Mouse (Mus musculus) bone marrow macrophage, adult 2 months (primary cell): ENCODE measurements at regions not wholly inside any gene's neighbourhood (a gene's known extent, or its start where the extent isn't known, plus 50 kb on each side); places are given as distances from the start of the nearest gene placed in this dataset.

ENCODE experiments used
- H3K27ac ChIP-seq: 2 replicates; pipeline ENCODE4 v1.5.1; 2012; ENCODE audit warnings: low read depth, low read length; ENCODE audit not compliant: insufficient read depth
- H3K4me1 ChIP-seq: 2 replicates; pipeline ENCODE4 v1.6.1; 2012; ENCODE audit warnings: low read length; ENCODE audit not compliant: control insufficient read depth, insufficient read depth
- H3K4me3 ChIP-seq: 2 replicates; pipeline ENCODE4 v1.5.1; 2012; ENCODE audit warnings: mild to moderate bottlenecking, low read length, moderate library complexity; ENCODE audit not compliant: insufficient read depth
- CTCF ChIP-seq: IDR thresholded peaks from 2 replicates; pipeline ENCODE4 v1.5.1; 2012; ENCODE audit warnings: low read depth, mild to moderate bottlenecking, low read length, moderate library complexity
- POLR2A ChIP-seq: IDR thresholded peaks from 2 replicates; pipeline ENCODE4 v1.6.1; 2012; ENCODE audit warnings: mild to moderate bottlenecking, low read depth, low read length, borderline replicate concordance

DNA sequence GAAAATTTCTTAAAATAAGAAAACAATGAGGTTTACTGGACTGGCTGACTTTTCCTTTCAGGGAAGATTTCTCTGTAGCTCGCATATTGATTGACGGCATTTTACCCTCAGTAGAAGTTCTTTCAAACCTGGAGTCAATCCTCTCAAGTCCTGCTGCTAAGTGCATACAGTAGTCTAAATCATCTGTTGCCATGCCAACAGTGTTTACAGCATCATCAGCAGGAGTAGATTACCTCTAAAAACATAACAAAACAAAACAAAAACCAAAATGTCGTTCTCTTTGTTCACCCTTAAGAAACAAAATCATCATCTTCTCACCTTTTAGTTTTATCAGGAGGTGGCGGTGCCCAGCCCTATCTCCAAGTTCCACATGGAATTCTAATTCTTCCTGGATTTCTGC lies 143.8 kb downstream of the Icos start:
- H3K4me1 ChIP-seq, result no peaks in the 10 kb centered on the region
- no peak overlapping the region for H3K4me3 ChIP-seq
- TF ChIP-seq POLR2A (no peak), CTCF (no peak)
- no peak overlapping the region for H3K27ac ChIP-seq

DNA sequence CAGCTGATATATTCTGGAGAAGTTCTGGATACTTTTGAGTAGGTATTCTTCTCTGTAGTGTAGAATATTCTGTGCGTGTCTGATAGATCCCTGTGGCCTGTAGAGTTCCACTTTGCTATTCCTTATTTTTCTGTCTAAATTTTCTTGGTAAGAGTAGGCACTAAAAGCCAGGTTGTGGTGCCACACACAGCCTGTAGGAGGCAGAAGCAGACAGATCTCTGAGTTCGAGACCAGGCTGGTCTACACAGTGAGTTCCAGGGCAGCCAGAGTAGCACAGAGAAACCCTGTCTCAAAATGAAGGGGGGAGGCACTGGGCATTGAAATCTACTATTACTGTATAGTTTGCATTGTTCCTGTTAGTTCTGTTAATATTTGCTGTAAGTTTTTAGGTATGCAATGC lies 147.4 kb downstream of the Icos start:
- no peak for TF ChIP-seq POLR2A
- TF ChIP-seq CTCF, result no peak
- no peaks in the 10 kb centered on the region for H3K4me1 ChIP-seq

GRCm38 (mm10) chr1:61135597-61136545 lies 158.1 kb downstream of the Icos start:
- H3K4me1 ChIP-seq, result no peaks in the 10 kb centered on the region
- TF ChIP-seq POLR2A (no peak), CTCF (no peak)
- H3K4me3 ChIP-seq, result no peak overlapping the region
- no peak overlapping the region for H3K27ac ChIP-seq

More for the DNA sequence above, 147.4 kb downstream of the Icos start:
- H3K27ac ChIP-seq, result no peak overlapping the region
- H3K4me3 ChIP-seq, result no peak overlapping the region

DNA sequence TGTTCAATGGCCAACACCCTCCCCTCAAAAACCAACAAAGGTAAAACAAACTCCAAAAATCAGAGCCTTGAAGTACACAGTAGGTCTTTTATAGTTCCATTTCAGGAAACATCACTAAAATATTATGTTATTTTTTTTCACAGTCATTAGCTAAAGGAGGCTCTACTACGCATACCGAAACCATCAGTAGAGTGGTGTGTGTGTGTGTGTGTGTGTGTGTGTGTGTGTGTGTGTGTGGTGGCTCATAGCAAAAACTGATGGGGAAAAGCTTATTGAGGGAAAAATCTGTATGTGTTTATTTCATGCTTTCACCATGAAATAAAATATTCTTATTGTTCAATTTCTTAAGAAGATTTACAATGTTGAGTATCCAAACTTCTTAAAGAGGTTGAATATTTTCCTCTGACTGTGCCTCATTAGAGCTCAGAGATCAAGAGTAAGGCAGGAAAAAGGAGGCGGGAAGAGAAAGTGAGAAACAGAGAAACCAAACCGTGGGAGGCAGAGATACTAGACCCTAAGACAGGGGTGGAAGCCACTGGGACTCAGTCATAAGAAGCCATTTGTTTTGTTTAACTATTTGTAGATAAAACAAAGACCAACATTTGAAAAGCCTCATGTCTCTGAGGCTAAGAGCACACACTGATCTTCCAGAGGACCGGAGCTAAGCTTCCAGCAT lies 159.6 kb downstream of the Icos start:
- no peaks in the 10 kb centered on the region for H3K4me1 ChIP-seq

DNA sequence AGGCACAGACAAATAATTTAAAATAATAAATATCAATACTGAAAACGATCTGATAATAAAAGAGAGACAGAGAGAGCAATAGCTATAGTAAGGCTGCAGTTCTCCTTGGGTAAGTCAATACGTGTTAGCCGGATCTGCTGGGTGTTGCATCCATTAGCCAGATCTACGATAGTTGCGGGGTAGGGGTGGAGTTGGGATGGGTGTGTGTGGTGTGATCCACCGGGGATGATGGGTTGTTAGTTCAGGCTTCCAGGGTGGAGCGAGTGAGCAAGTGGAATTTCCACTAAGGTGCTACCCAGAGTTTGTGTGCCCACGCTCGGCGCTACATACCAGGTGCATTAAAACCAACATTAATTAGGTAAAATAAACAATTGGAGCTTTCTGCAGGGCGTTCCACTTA lies 160.2 kb downstream of the Icos start:
- TF ChIP-seq CTCF, result no peak
- no peaks in the 10 kb centered on the region for H3K4me1 ChIP-seq
- no peak overlapping the region for H3K27ac ChIP-seq
- H3K4me3 ChIP-seq, result no peak overlapping the region

More for the DNA sequence above, 159.6 kb downstream of the Icos start:
- TF ChIP-seq POLR2A, result no peak
- no peak for TF ChIP-seq CTCF
- no peak overlapping the region for H3K27ac ChIP-seq
- no peak overlapping the region for H3K4me3 ChIP-seq

DNA sequence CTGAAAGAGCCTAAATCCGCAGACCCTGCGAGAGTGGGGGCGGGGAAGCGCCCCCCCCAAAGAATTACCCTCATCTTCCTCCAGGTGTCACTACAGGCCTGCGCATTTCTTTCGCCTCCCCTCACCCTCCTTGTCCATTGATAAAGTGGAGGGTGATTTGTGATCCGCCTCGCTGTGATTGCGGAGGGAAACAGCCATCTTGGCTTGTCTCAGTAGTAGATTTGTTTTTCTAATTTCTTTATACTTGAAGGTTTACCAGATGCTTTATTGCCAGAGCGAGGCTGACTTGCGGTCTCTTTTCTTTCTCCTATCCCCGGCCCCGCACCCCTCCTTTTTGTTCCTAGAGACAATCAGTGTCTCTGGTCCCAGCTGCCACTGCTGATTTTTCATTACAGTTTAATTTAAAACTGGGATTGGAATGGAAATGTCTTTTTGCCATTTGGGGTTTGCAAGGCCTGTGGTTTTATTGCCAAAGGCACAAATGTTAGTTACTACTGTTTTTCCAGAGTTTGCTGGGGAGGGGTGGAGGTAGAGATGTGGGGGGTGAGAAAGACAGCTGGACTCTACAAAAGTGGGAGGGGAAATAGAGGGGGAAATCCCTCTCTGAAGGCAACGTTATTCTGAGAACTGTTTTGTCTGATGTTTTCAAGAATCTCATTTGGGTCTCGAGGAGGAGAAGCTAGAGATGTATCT lies 161.7 kb downstream of the Icos start:
- Histone ChIP-seq H3K4me1 (no peaks in the 10 kb centered on the region), H3K27ac (no peak overlapping the region), H3K4me3 (no peak overlapping the region)
- TF ChIP-seq POLR2A (no peak), CTCF (no peak)

GRCm38 (mm10) chr1:61139984-61140648 lies 162.4 kb downstream of the Icos start:
- TF ChIP-seq CTCF, result no peak
- TF ChIP-seq POLR2A, result no peak
- Histone ChIP-seq H3K27ac (no peak overlapping the region), H3K4me3 (no peak overlapping the region), H3K4me1 (no peaks in the 10 kb centered on the region)

DNA sequence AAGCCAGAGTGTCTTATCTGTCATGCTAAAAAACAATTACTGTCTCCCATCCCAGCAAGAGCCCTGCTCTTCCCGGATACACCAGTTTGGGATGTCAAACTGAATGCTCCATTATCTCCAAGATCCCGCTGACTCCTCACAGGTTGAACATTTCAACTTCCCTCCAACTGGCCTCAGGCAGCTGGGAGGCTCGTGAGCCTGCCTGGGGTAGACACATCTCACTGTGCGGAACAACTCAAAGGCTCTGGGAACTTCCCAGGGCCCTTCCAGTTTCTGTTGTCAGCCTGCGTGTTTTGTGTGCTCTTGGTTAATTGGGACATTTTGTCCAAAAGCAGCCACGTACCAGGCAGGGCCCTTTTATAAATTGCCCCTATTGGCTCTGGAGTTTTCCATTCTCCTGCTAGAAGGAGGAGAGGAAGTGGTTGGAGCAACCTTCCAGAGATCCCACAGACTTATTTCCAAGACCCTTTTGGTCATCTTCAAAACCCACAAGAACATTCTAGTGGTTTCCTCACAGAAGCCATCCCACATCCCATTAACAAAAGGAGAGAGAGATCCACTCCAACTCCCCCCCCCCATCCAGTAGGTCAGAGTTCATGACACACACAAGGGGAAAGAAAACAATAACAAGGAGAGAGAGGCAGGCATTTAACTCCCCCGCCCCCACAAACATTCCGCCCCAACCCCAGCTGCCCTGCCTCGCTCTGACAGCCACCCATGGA lies 163.3 kb downstream of the Icos start:
- Histone ChIP-seq H3K4me1 (no peaks in the 10 kb centered on the region), H3K4me3 (no peak overlapping the region)
- TF ChIP-seq CTCF (no peak), POLR2A (no peak)

GRCm38 (mm10) chr1:61141592-61141930 lies 163.8 kb downstream of the Icos start:
- Histone ChIP-seq H3K4me3 (no peak overlapping the region), H3K27ac (no peak overlapping the region), H3K4me1 (no peaks in the 10 kb centered on the region)
- TF ChIP-seq POLR2A (no peak), CTCF (no peak)

More for the DNA sequence above, 163.3 kb downstream of the Icos start:
- H3K27ac ChIP-seq, result no peak overlapping the region
